Mouse (Mus musculus): ENCODE data around the gene Gm42688. TPM values are rescaled to one million over a fixed set of nuclear protein-coding genes. Genes with fewer than 3 reads are reported as not detected.

Gm42688 gene
- polyA plus RNA-seq, 1 experiment from 2014 or later: 2.1 TPM

GRCm38 (mm10) chr6:83068221-83068620, 33.2 kb upstream of the Gm42688 start:
- Histone ChIP-seq H3K4me2 (ENCODE audit: low read depth) (peak overlapping the region; percentile 24; the same call in 1 of the 2 replicates), H3K9ac (ENCODE audit: low read length) (no peak overlapping the region), H3K27ac (ENCODE audit: low read depth, low read length) (no peak overlapping the region), H3K9me3 (ENCODE audit: control insufficient read depth, low read length) (no peaks in the 10 kb centered on the region), H3K36me3 (ENCODE audit: control insufficient read depth, insufficient read depth, low read length) (no peaks in the 10 kb centered on the region), H3K4me3 (ENCODE audit: low read depth, low read length) (peak overlapping the region; percentile 28; the same call in 1 of the 2 replicates), H3K27me3 (ENCODE audit: control insufficient read depth, insufficient read depth, low read length) (peaks cover 95% of the 10 kb centered on the region), H3K4me1 (ENCODE audit: control insufficient read depth, insufficient read depth, low read length) (peaks cover 7% of the 10 kb centered on the region; the same call in 1 of the 2 replicates)
- ATAC-seq (ENCODE audit: insufficient read depth, low FRiP score, low TSS enrichment): no peak
- no peak for DNase-seq (ENCODE audit: low spot score)
- 3% methylated on average over 8 of the region's 8 CpGs for WGBS

- no peak for DNase-seq (ENCODE audit: low spot score)
- Histone ChIP-seq H3K4me3 (ENCODE audit: low read depth, low read length) (peak overlapping the region; percentile 28), H3K27ac (ENCODE audit: low read depth, low read length) (no peak overlapping the region; the same call in 1 of the 2 replicates), H3K36me3 (ENCODE audit: control insufficient read depth, insufficient read depth, low read length) (no peaks in the 10 kb centered on the region), H3K9ac (ENCODE audit: low read length) (peak overlapping the region; percentile 26), H3K27me3 (ENCODE audit: control insufficient read depth, insufficient read depth, low read length) (peaks cover 94% of the 10 kb centered on the region), H3K4me1 (ENCODE audit: control insufficient read depth, insufficient read depth, low read length) (peaks cover 7% of the 10 kb centered on the region; the same call in 1 of the 2 replicates), H3K9me3 (ENCODE audit: control insufficient read depth, low read length) (no peaks in the 10 kb centered on the region), H3K4me2 (ENCODE audit: low read depth) (peak overlapping the region; percentile 24)
- no peak for ATAC-seq (ENCODE audit: insufficient read depth, low FRiP score, low TSS enrichment)
- under 1% methylated on average over 53 of the region's 81 CpGs for WGBS
These were observed 32.5 kb upstream of the Gm42688 start for GRCm38 (mm10) chr6:83068706-83069487.

GRCm38 (mm10) chr6:83069488-83070246, 31.8 kb upstream of the Gm42688 start:
- peak; percentile 47 for DNase-seq (ENCODE audit: low spot score)
- 1% methylated on average over 52 of the region's 69 CpGs for WGBS

GRCm38 (mm10) chr6:83070247-83070310, 31.3 kb upstream of the Gm42688 start, which contains the start of gene Tlx2:
Gene Tlx2, minus strand, starts transcription at chr6:83070293.
- peaks cover 7% of the 10 kb centered on the region; the same call in 1 of the 2 replicates for H3K4me1 ChIP-seq (ENCODE audit: control insufficient read depth, insufficient read depth, low read length)
- no peak for DNase-seq (ENCODE audit: low spot score)
- H3K4me2 ChIP-seq (ENCODE audit: low read depth): peak within 1 kb of the TSS; percentile 27
- H3K4me3 ChIP-seq (ENCODE audit: low read depth, low read length): peak within 1 kb of the TSS; percentile 28
- H3K9me3 ChIP-seq (ENCODE audit: control insufficient read depth, low read length): no peaks in the 10 kb centered on the region
- no peak for ATAC-seq (ENCODE audit: insufficient read depth, low FRiP score, low TSS enrichment)
- 0% methylated on average over 10 of the region's 10 CpGs for WGBS
- H3K27me3 ChIP-seq (ENCODE audit: control insufficient read depth, insufficient read depth, low read length): peaks cover 90% of the 10 kb centered on the region
- H3K9ac ChIP-seq (ENCODE audit: low read length): peak within 1 kb of the TSS; percentile 26
- H3K27ac ChIP-seq (ENCODE audit: low read depth, low read length): no peak within 1 kb of the TSS; the same call in 1 of the 2 replicates
- no peaks in the 10 kb centered on the region for H3K36me3 ChIP-seq (ENCODE audit: control insufficient read depth, insufficient read depth, low read length)

More at GRCm38 (mm10) chr6:83069488-83070246, 31.8 kb upstream of the Gm42688 start:
- H3K9ac ChIP-seq (ENCODE audit: low read length): peak overlapping the region; percentile 26
- peaks cover 7% of the 10 kb centered on the region; the same call in 1 of the 2 replicates for H3K4me1 ChIP-seq (ENCODE audit: control insufficient read depth, insufficient read depth, low read length)
- H3K27ac ChIP-seq (ENCODE audit: low read depth, low read length): no peak overlapping the region; the same call in 1 of the 2 replicates
- peaks cover 94% of the 10 kb centered on the region for H3K27me3 ChIP-seq (ENCODE audit: control insufficient read depth, insufficient read depth, low read length)
- peak overlapping the region; percentile 19 for H3K4me3 ChIP-seq (ENCODE audit: low read depth, low read length)
- H3K9me3 ChIP-seq (ENCODE audit: control insufficient read depth, low read length): no peaks in the 10 kb centered on the region
- peak overlapping the region; percentile 22 for H3K4me2 ChIP-seq (ENCODE audit: low read depth)
- ATAC-seq (ENCODE audit: insufficient read depth, low FRiP score, low TSS enrichment): no peak
- H3K36me3 ChIP-seq (ENCODE audit: control insufficient read depth, insufficient read depth, low read length): no peaks in the 10 kb centered on the region

- peaks cover 87% of the 10 kb centered on the region for H3K27me3 ChIP-seq (ENCODE audit: control insufficient read depth, insufficient read depth, low read length)
- no peaks in the 10 kb centered on the region for H3K9me3 ChIP-seq (ENCODE audit: control insufficient read depth, low read length)
- H3K4me1 ChIP-seq (ENCODE audit: control insufficient read depth, insufficient read depth, low read length): peaks cover 7% of the 10 kb centered on the region; the same call in 1 of the 2 replicates
- ATAC-seq (ENCODE audit: insufficient read depth, low FRiP score, low TSS enrichment) (no peak), DNase-seq (ENCODE audit: low spot score) (peak; percentile 59)
- peak overlapping the region; percentile 26 for H3K9ac ChIP-seq (ENCODE audit: low read length)
- no peaks in the 10 kb centered on the region for H3K36me3 ChIP-seq (ENCODE audit: control insufficient read depth, insufficient read depth, low read length)
- H3K4me3 ChIP-seq (ENCODE audit: low read depth, low read length): peak overlapping the region; percentile 23
- no peak overlapping the region; the same call in 1 of the 2 replicates for H3K27ac ChIP-seq (ENCODE audit: low read depth, low read length)
- H3K4me2 ChIP-seq (ENCODE audit: low read depth): peak overlapping the region; percentile 27
- WGBS: 1% methylated on average over 54 of the region's 58 CpGs
These were observed 30.9 kb upstream of the Gm42688 start for GRCm38 (mm10) chr6:83070311-83071219.

- peak overlapping the region; percentile 23 for H3K4me3 ChIP-seq (ENCODE audit: low read depth, low read length)
- ATAC-seq (ENCODE audit: insufficient read depth, low FRiP score, low TSS enrichment) (no peak), DNase-seq (ENCODE audit: low spot score) (no peak)
- 0 out of 2 replicates have a peak overlapping the region, but pooled peaks have one; percentile 22 for H3K9ac ChIP-seq (ENCODE audit: low read length)
- no peak overlapping the region; the same call in 1 of the 2 replicates for H3K27ac ChIP-seq (ENCODE audit: low read depth, low read length)
- WGBS: 0% methylated on average over 24 of the region's 24 CpGs
- peak overlapping the region; percentile 27 for H3K4me2 ChIP-seq (ENCODE audit: low read depth)
- H3K9me3 ChIP-seq (ENCODE audit: control insufficient read depth, low read length): no peaks in the 10 kb centered on the region
- H3K36me3 ChIP-seq (ENCODE audit: control insufficient read depth, insufficient read depth, low read length): no peaks in the 10 kb centered on the region
- peaks cover 87% of the 10 kb centered on the region for H3K27me3 ChIP-seq (ENCODE audit: control insufficient read depth, insufficient read depth, low read length)
- peaks cover 7% of the 10 kb centered on the region; the same call in 1 of the 2 replicates for H3K4me1 ChIP-seq (ENCODE audit: control insufficient read depth, insufficient read depth, low read length)
These were observed 30.2 kb upstream of the Gm42688 start for GRCm38 (mm10) chr6:83071220-83071619.

GRCm38 (mm10) chr6:83074979-83075378, 26.4 kb upstream of the Gm42688 start:
- DNase-seq (ENCODE audit: low spot score) (no peak), ATAC-seq (ENCODE audit: insufficient read depth, low FRiP score, low TSS enrichment) (no peak)
- no peak overlapping the region for H3K4me3 ChIP-seq (ENCODE audit: low read depth, low read length)
- peaks cover 10% of the 10 kb centered on the region for H3K4me1 ChIP-seq (ENCODE audit: control insufficient read depth, insufficient read depth, low read length)
- 34% methylated on average over 2 of the region's 2 CpGs for WGBS
- H3K9ac ChIP-seq (ENCODE audit: low read length): no peak overlapping the region
- H3K9me3 ChIP-seq (ENCODE audit: control insufficient read depth, low read length): no peaks in the 10 kb centered on the region
- H3K36me3 ChIP-seq (ENCODE audit: control insufficient read depth, insufficient read depth, low read length): no peaks in the 10 kb centered on the region
- H3K27ac ChIP-seq (ENCODE audit: low read depth, low read length): no peak overlapping the region
- H3K27me3 ChIP-seq (ENCODE audit: control insufficient read depth, insufficient read depth, low read length): peaks cover 56% of the 10 kb centered on the region
- no peak overlapping the region for H3K4me2 ChIP-seq (ENCODE audit: low read depth)

GRCm38 (mm10) chr6:83077630-83078323, 23.6 kb upstream of the Gm42688 start, which contains the start of gene Pcgf1:
Gene Pcgf1, plus strand, starts transcription at chr6:83077869.
- Histone ChIP-seq H3K4me3 (ENCODE audit: low read depth, low read length) (peak within 1 kb of the TSS; percentile 72), H3K27me3 (ENCODE audit: control insufficient read depth, insufficient read depth, low read length) (peaks cover 28% of the 10 kb centered on the region)

More at GRCm38 (mm10) chr6:83077630-83078323, 23.6 kb upstream of the Gm42688 start, which contains the start of gene Pcgf1:
- Histone ChIP-seq H3K9me3 (ENCODE audit: control insufficient read depth, low read length) (no peaks in the 10 kb centered on the region), H3K4me1 (ENCODE audit: control insufficient read depth, insufficient read depth, low read length) (peaks cover 5% of the 10 kb centered on the region), H3K27ac (ENCODE audit: low read depth, low read length) (peak within 1 kb of the TSS; percentile 77), H3K36me3 (ENCODE audit: control insufficient read depth, insufficient read depth, low read length) (no peaks in the 10 kb centered on the region; the same call in 1 of the 2 replicates), H3K4me2 (ENCODE audit: low read depth) (peak within 1 kb of the TSS; percentile 98), H3K9ac (ENCODE audit: low read length) (peak within 1 kb of the TSS; percentile 77)
- WGBS: under 1% methylated on average over 50 of the region's 54 CpGs
- DNase-seq (ENCODE audit: low spot score): no peak
- peak; percentile 77 for ATAC-seq (ENCODE audit: insufficient read depth, low FRiP score, low TSS enrichment)
